Mouse (Mus musculus) T-helper 1 cell (primary cell): Measurements from ENCODE around the gene Prss50.

Source experiments
- in situ Hi-C: fragments of 300-600 bp; cut with MboI, MseI; formaldehyde crosslinking; loops from one replicate; pipeline ENCODE4 v1.15.1; 2025; ENCODE audit warnings: high pct_unique_total_duplicates

Prss50 gene

DNA sequence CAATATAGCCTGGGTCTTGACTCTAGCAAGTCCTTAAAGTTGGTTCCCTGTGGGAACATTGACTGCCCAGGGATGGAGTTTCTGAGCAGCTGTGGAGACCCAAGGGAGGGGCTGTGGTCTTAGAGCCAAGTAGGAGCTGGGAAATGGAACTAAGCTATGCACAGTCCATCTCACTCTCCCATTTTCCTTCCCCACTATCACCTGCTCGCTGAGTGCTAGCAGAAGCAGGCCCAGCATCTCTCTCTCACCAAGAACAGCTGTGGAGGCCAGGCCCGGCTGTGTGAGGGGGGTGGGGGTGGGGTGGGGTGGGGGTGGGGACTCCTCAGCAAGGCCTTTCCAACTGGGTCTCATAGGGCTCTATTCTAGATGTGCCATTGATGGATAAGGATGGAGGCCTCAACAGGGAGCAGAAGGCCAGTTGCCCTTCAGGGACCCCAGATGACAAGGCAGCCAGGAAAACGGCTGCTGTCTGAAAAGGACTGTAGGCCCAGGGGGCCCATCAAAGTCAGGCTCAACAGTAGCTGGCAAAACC is 17.0 kb downstream of the Prss50 start:
- in situ Hi-C loops: no loop called here

DNA sequence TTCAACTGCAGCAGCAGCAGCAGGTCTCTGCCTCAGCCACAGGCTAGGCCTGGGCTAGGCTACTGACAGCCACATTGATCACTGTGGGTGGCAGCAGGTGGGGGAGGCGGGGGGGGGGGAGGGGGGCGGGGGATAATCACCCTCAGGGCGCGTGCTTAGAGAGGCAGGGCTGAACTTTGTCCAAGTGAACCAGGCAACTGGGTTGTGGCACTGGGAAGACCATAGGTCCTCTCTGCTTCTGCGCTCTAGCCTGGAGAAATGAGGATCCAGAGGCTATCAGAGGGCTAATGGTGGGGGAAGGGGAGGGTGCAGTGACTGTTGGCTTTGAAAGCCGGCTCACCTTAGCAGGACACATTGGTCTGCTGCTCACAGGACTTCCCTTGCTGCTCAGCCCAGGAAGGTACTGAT is 17.5 kb downstream of the Prss50 start:
- in situ Hi-C loops: no loop called here

DNA sequence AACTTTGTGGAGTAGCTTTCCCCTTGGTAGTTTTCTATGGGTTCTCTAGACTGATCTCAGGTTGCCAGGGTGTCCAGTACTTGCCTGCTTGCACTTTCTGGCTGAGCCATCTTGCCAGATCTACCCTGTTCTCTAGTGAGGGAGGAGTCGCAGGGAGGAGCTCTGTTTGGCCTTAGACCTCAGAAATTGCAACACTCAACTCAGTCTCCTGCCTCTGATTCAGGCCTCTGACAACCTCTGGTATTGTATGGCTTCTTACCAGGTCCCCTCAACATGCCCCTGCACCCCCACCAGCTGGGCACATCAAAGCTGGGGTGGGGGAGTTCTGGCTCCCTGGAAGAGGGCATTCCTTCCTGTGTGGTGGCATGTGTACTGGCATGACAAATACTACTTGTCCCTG is 19.6 kb downstream of the Prss50 start:
- in situ Hi-C loops: no loop called here

DNA sequence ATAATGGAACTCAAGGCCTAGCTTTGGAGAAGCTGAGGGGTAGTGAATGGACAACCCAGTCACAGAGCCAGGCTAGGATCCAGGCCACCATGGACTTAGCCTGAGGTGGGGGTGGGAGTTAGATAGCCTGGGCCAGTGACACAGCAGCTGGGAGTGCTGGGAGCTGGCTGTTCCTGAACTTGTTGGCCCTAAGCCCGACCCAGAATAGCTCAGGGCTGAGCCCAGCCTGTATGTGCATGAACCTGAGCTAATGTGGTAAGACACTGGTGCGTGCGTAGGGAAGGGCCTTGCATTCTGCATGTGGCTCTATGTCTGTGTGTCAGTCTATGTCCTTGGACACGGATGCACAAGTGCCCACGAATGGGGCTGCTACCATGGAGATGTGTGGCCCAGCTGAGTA is 20.1 kb downstream of the Prss50 start:
- in situ Hi-C loops: no loop called here

DNA sequence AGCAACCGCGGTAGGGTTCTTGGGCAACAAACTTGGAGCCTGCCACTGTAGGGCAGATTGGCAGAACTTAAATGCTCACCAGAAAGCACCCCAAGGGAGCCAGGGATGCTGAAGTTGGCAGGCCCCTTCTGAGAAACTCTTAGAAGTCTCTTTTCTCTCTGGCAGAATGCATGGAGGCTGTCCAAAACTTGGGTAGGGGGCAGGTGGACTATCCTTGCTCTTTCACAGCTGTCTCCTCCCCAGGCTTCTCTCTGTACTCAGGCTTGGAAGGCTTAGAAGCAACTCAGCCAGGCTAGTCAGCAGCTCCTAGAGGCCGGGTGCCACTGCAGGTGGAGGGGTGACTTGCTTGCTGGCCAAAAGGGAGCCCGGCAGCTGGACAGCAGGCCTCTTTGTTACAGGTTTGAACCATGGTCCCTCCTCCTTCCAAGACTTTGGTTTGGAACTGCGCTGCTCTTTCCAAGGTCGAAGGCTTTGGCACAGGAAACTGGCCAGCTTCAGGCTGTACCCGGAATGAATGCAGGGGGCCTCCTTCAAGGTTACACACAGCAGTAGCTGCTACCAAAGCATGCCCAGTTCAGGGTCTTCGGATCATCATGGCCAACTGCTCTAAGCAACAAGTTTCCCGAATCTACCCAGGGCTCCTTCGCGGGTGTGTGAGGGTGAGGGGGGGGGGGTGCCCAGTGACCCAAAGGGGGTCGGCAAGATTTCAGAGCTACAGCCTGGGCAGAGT is 21.6 kb downstream of the Prss50 start, which contains the start of gene Als2cl:
TSS of gene Als2cl (plus strand) at position 680 of the 730 bp plus-strand sequence.
- in situ Hi-C loops: no loop called here

DNA sequence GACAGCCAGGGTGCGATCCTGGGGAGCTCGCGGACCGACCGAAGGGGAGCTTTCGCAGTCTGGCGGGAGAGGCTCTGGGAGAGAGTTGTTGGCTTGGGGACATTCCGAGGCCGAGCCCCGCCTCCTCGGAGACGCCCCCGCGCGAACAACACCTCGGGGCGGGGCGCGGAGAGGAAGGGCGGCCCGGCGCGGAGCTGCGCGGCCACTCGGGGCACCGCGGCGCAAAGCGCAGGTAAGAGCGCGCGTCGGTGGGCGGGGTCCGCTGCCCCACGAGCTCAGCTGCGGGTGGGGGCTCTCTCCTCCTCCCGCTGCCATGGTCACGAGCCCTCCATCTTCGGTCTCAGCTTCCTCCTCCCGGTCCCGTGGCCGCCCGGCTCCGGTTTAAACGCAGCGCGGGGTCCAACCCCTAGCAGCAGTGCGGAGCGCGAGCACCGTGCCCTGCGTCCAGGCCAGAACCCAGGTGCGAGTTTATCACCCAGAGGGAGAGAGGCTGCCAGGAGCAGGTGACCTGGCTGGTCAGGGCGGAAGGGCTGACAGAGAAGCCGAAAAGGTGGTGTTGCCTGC is 22.3 kb downstream of the Prss50 start, which contains the start of gene Tmie:
TSS of gene Tmie (minus strand) at position 116 of the 564 bp plus-strand sequence.
- in situ Hi-C loops: no loop called here

DNA sequence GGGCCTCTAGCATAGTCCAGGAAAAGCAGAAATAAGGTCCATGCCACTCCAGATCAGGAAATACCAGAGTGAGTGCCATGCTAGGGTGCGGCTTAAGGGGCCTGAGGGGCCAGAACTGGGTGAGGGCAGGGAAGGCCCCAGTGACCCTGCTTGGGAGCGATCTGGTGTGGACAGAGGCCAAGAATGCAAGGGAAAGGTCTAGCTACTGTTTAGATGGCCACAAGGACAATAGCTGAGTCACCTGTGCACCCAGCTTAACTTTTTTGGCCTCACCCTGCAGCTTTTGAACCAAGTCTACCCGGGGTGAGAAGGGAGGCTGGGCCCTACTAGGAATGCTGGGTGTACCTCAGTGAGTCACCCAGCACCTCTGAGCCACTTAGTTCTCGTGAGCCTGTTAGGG is 23.0 kb downstream of the Prss50 start:
- in situ Hi-C loops: no loop called here

DNA sequence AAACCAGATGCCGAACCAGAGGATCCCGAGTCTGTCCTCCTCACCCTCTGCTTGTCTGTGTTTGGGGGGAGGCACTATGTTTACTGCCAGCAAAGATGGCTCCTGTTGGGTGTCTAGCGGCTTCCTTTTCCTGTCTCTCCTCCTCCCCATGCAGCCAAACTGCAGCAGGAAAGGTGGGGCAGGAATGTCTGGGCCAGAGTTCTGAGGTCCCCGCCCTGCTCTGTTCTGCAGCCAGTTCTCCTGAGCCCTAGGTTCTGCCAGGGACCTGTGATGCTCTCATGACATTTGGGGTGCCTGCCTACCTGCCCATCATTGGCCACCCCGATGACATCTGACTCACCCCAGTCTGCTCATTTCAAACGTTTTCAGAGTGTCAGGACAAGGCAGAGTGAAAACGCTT is 24.2 kb downstream of the Prss50 start:
- in situ Hi-C loops: no loop called here

DNA sequence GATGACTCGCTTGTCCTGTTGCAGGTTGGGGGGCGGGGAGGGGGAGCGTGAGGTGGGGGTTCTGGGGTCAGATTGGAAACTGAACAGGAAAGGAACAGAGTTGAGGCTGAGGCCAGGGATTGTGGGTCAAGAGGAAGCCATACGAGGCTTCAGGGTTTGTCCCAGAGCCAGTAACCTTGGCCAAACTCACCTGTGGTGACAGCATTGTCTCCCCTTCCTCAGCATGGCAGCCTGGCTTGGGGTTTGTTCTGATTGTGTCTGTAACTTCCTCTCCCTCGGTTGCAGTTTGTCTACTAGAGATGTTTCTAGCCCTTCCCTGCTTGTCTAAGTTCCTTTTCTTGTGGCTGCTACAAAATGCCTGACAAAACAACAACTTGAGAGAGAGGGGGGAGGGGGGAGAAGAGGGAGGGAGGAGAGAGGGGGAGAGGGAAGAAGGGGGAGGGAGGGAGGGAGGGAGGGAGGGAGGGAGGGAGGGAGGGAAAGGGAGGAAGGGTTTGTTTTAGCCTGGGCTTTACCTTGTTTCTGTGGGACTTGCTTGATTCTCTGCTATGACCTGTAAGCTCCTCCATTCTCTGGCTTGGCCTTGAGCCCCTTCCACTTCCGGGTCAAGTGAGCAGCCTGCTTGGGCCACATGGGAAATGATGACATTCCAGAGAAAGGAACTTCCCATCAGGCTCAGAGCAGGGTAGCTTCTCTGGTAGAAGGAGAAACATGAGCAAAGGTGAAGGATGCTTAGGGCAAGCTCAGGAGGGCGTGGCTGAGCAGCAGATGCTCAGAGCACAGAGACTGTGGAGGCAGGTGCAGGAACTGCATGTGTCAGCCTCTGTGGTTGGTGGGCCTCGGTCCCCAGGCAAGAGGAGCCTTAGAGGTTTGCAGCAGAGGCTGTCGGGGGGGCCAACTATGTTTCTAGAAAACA is 29.9 kb downstream of the Prss50 start:
- in situ Hi-C loops: no loop called here

DNA sequence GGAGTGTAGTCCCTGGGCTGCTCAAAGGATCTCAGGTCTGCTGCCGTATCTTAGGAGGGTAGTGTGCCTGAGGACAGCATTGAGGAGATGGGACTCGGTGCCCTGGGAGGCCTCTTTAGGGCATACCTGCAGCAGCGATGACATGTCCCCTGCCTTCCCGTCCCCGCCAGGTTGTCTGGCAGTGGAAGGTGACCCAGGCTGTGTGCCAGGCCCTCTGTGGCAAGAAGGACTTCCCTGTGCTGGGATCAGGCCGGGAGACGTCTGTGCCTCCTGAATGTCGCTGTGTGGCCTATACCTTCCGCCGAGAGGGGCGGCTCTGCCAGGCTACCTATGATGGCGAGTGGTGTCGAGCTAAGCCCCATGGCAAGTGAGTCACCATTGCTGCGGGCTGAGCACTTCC is 31.2 kb downstream of the Prss50 start:
- in situ Hi-C loops: no loop called here

DNA sequence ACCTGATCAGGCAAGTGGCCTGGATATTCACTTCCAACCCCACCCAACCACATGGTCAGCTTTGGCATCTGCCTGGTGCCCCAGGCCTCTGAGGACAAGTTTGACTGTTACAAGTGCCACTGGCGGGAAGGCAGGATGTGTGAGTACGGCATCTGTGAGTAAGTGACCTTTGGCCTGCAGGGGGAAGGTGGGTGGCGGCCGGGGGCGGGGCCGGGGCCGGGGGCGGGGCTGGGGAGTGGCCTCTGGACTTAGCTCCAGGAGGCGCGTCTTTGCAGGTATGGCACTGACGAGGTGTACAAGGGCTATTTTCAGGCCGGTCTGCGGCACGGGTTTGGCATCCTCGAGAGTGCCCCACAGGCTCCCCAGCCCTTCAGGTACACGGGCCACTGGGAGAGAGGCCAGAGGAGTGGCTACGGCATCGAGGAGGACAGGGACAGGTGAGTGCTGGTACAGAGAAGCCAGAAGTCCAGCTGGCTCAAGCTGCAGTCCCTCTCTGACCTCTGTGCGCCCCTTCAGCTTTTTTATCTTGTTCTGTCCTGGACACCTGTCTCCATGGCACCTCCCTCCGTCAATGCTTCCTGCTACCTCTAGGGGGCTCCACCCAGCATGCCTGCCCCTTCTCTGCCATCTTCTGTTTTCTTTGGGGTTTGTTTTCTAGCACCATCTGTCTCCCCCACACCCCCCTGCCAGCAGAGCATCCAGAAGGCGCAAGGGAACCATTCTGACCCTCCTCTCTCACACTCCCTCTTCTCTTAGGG is 32.4 kb downstream of the Prss50 start:
- in situ Hi-C loops: no loop called here

DNA sequence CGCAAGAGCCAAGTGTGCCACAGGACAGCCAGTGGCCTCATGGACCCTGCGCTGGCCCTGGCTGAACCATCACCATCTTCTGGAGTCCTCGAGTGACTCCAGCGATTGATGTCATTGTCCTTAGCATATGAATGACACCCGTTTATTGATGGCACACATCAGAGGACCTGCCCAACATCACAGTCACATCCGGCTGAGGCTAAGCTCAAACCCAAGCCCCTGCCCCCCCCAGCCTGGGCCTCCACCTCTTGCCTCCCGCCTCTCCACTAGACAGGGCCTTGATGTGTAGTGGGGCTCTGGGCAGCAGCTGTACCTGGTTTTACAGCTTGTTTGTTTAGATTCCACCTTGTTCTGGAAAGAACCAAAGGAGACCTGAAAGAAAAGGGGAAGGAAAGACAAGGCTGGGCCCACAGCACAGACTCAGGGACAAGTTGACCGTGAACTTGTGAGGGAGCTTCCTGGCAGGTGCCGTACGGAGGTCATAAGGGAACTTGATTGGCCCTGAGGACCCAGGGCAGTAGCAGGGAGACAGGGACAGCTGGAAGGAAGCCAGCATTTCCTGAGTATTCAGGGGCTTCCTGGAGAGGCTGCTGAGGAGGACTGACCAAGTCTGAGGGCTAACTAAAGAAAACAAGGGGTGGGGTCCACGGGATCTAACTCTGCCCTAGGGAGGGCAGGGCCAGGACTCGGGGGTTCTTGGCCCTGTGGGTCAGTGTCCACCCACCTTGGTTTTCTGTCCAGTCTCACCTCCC is 33.5 kb downstream of the Prss50 start:
- in situ Hi-C loops: no loop called here

DNA sequence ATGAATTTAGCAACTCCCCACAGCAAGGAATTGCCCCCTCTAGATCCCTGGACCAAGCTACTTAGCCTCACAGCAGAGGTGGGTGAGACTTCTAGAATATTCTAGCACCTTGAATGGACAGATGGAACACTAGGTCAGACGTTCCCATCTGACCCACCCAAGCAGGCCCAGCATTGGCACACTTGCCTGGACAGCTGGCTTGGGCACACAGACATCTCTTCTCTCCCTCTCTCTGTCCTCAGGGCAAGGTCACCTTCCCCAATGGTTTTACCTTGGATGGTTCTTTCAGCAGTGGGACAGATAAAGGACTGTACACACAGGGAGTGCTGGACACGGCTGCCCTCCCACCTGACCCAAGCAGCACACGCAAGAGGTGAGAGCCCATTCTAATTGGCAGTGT is 34.8 kb downstream of the Prss50 start:
- in situ Hi-C loops: no loop called here

DNA sequence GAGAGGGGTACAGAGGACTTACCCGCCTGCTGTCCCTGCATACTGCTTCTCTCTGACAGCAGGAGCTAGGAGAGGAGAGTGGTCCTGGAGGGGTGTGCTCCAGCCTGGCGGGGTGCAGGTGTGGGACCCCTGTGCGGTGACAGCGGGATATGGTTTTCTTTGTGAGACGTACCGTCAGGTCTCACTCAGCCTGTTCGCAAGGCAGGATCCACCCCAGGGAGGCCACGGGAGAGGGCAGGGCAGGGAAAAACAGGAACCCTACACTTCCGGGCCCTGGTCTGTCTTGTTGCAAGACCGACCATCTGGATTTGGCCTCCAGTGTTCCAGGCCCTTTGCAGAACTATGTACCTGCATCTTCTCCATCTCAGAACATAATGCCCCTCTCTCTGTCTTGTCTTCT is 35.7 kb downstream of the Prss50 start:
- in situ Hi-C loops: no loop called here

DNA sequence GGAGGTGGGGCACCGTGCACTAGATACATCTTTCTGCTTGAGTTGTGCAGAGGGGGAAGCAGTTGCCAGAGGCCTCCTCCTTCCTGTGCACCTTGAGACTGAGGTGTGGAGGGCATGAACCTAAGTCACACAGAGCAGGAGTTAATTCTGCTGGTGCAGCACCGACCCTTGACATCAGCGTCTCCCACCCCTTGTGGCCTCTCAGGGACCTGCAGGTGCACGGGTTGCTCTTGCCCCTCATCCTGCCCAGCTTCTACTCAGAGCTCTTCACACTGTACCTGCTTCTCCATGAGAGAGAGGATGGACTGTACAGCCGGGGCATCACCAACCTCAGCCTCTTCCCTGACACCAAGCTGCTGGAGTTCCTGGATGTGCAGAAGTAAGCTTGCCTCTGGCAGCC is 37.7 kb downstream of the Prss50 start:
- in situ Hi-C loops: no loop called here

DNA sequence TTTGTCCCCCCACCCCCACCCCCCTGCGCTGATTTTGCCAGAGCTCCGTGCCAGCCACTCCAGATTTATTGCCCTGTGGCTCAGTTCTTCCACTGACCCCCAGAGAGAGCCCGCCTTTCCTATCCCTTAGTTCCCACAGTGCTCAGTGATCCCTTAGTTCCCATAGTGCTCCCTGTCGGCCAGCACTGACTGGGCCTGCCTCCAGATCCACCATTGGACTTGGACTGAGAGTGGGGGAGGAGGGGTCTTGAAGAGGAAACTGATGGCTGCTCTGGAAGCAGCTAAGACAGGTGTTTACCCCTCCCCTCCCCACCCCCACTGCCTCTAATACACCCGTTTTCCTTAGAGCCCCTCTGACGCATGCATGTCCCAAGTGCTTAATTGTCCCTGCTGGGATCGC is 38.2 kb downstream of the Prss50 start:
- in situ Hi-C loops: no loop called here

DNA sequence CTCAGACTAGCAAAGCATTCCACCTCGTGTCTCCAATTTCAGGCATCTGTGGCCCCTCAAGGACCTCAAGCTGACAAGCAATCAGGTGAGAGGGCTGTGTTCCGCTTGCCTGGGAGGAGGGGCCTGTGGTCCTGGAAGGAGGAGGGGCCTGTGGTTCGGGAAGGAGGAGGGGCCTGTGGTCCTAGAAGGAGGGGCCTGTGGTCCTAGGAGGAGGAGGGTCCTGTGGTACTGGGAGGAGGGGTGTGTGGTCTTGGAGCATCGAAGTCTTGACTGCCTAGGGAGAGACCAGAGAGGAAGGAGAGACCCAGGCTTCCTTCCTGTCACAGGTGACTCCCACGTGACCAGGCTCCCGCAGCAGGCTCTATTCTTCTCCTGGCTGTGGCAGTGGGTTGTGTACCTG is 38.8 kb downstream of the Prss50 start:
- in situ Hi-C loops: no loop called here

DNA sequence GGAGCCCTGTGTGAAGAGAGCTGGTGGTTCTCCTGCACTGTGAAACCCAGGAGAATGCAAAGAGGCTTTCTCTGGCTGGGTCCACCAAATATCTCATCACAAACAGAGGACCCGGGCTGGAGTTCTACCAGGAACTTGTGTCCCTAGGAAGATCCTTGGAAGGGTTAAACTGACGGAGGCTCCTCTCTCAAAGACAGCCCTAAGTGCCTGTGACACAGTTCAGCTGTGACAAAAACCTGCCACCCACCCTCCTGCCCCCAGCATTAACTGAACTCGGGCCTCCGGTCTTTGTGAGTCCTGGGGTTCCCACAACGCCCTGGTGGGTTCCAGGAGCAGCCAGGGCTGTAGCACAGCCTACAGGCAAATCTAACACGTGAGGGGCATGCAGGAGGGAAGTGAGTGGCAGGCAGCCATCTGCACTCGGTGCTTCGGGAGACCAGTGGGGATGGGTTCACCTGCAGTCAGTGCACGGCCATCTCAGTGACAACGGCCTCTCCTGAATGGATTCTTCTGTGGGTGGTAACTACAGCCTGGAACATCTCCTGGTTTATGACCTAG is 41.8 kb downstream of the Prss50 start:
- in situ Hi-C loops: no loop called here

DNA sequence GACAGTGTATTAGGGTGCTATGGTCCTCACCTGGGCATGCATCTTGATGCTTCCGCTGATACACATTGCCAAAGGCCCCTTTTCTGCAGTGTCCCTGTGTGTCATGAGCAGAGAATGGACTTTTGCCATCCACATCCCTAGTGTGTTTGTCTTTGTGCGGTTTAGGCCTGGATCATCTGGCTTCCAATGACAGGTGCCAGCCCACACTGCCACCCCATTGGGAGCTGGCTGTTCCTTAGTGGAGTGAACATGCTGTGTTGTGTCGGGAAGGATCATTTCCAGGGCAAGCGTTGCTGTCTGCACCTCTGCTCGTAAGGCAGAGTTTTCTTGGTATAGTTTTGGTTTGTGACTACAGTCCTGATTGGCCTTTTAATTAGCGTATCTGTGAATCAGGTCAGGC is 43.4 kb downstream of the Prss50 start:
- in situ Hi-C loops: no loop called here

DNA sequence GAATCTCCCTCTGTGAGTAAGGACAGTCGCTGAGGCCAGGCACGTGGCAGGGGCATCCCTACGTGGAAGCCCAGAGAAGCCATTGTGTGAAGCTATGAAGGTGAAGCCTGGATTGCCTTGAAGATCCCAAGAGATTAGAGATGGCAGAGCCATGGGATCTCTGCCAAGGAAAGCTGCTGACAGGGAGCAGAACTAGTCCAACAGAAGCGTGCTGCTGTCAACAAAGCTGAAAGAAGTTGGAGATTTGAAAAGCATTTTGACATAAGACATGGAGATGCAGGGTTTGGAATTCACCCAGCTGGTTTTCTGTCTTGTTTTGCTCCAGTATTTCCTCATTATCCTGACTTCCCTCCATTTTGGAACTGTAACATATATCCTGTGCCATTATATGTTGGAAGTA is 44.5 kb downstream of the Prss50 start:
- in situ Hi-C loops: no loop called here
